ENCODE assay signal across 9 mouse cellular contexts in genomic region chr4:46356351-46357133, GRCm38 (mm10). TPM values are rescaled to one million over a fixed set of nuclear protein-coding genes. Genes with fewer than 3 reads are reported as not detected.
DNase-seq lines count a peak whose midpoint lies in the region; ATAC-seq and TF ChIP-seq lines count a peak whose summit lies in the region.
"Had no signal": no experiment of that assay in that cellular context is flagged by ENCODE, and none has a peak within 500 bp of the region (broad histone marks: within the 10 kb centered on the region; RNA-seq: fewer than 3 reads in every experiment).

No protein-coding gene starts in this region.

- H3K36me3 ChIP-seq in intestine, postnatal 0 days (ENCODE audit: control insufficient read depth, insufficient read depth): no peaks in the 10 kb centered on the region
- no peaks in the 10 kb centered on the region for H3K36me3 ChIP-seq in intestine, embryonic 15.5 days
- no peaks in the 10 kb centered on the region for H3K36me3 ChIP-seq in embryonic facial prominence, embryonic 14.5 days (ENCODE audit: control insufficient read depth, insufficient read depth, low read length)
- no peaks in the 10 kb centered on the region for H3K36me3 ChIP-seq in kidney, embryonic 16.5 days (ENCODE audit: insufficient read depth, low read length)
- H3K36me3 ChIP-seq: midbrain, embryonic 12.5 days had no signal

- no peak overlapping the region for H3K4me3 ChIP-seq in intestine, postnatal 0 days (ENCODE audit: low read depth, low read length)
- H3K4me3 ChIP-seq in intestine, embryonic 15.5 days (replicated peaks): no peak overlapping the region
- no peak overlapping the region for H3K4me3 ChIP-seq in embryonic facial prominence, embryonic 14.5 days (ENCODE audit: low read depth, low read length)
- no peak overlapping the region for H3K4me3 ChIP-seq in kidney, embryonic 16.5 days (ENCODE audit: low read length)
- H3K4me3 ChIP-seq: midbrain, embryonic 12.5 days had no signal

- no peak for ATAC-seq in intestine, postnatal 0 days
- no peak for ATAC-seq in intestine, embryonic 15.5 days
- peak; percentile 30; the same call in 1 of the 2 replicates for ATAC-seq in embryonic facial prominence, embryonic 14.5 days (ENCODE audit: low read depth)
- 0 out of 2 replicates have a peak, but pooled peaks have one; percentile 15 for ATAC-seq in kidney, embryonic 16.5 days (ENCODE audit: low FRiP score, low TSS enrichment)
- peak; percentile 59 for ATAC-seq in megakaryocyte, adult 5-6 weeks (ENCODE audit: poor library complexity, severe bottlenecking)

- peak; percentile 86 for TF ChIP-seq CTCF in intestine, postnatal 0 days (IDR thresholded peaks at IDR 0.05; ENCODE audit: low read depth)

- 49% methylated on average over 12 of the region's 12 CpGs for WGBS in intestine, postnatal 0 days
- WGBS in intestine, embryonic 15.5 days: 51% methylated on average over 12 of the region's 12 CpGs
- 39% methylated on average over 12 of the region's 12 CpGs for WGBS in embryonic facial prominence, embryonic 14.5 days
- 46% methylated on average over 12 of the region's 12 CpGs for WGBS in kidney, embryonic 16.5 days

- no peaks in the 10 kb centered on the region for H3K4me1 ChIP-seq in intestine, postnatal 0 days (replicated peaks; ENCODE audit: control insufficient read depth, insufficient read depth, low read length)
- H3K4me1 ChIP-seq in intestine, embryonic 15.5 days (replicated peaks): no peaks in the 10 kb centered on the region
- no peaks in the 10 kb centered on the region for H3K4me1 ChIP-seq in embryonic facial prominence, embryonic 14.5 days (ENCODE audit: control insufficient read depth, insufficient read depth, low read length)
- H3K4me1 ChIP-seq in kidney, embryonic 16.5 days (ENCODE audit: insufficient read depth, low read length): 0 out of 2 replicates have a peak, but pooled peaks cover 4% of the 10 kb centered on the region

- no peaks in the 10 kb centered on the region for H3K9me3 ChIP-seq in intestine, postnatal 0 days (ENCODE audit: control insufficient read depth)
- H3K9me3 ChIP-seq in intestine, embryonic 15.5 days: no peaks in the 10 kb centered on the region
- no peaks in the 10 kb centered on the region for H3K9me3 ChIP-seq in embryonic facial prominence, embryonic 14.5 days (ENCODE audit: control insufficient read depth, low read length)
- no peaks in the 10 kb centered on the region for H3K9me3 ChIP-seq in kidney, embryonic 16.5 days (ENCODE audit: low read length)
- H3K9me3 ChIP-seq: midbrain, embryonic 12.5 days had no signal

- DNase-seq in CD8-positive naive resting alpha-beta T cell, adult 2 months (ENCODE audit: low read depth in 2 of 2, low spot score in 2 of 2): peak; percentile 30 to 53
- DNase-seq in adrenal gland, adult 2 months: peak; percentile 69
- DNase-seq in embryonic facial prominence, embryonic 14.5 days (ENCODE audit: low spot score): no peak
- DNase-seq in thymus, postnatal 10 days (ENCODE audit: low spot score in 2 of 2): peak; percentile 20 to 71

- no peak overlapping the region for H3K9ac ChIP-seq in intestine, postnatal 0 days (ENCODE audit: low read depth, low read length)
- no peak overlapping the region for H3K9ac ChIP-seq in intestine, embryonic 15.5 days
- H3K9ac ChIP-seq in embryonic facial prominence, embryonic 14.5 days (ENCODE audit: low read depth, low read length): no peak overlapping the region
- H3K9ac ChIP-seq in kidney, embryonic 16.5 days (replicated peaks; ENCODE audit: low read length): no peak overlapping the region
- H3K9ac ChIP-seq: midbrain, embryonic 12.5 days had no signal

- no peak overlapping the region for H3K4me2 ChIP-seq in intestine, postnatal 0 days (replicated peaks; ENCODE audit: low read depth)
- H3K4me2 ChIP-seq in intestine, embryonic 15.5 days (replicated peaks): no peak overlapping the region
- no peak overlapping the region for H3K4me2 ChIP-seq in embryonic facial prominence, embryonic 14.5 days (ENCODE audit: low read depth, low read length)
- H3K4me2 ChIP-seq in kidney, embryonic 16.5 days (replicated peaks; ENCODE audit: low read depth, low read length): no peak overlapping the region
- H3K4me2 ChIP-seq: midbrain, embryonic 12.5 days had no signal

- peaks cover 22% of the 10 kb centered on the region for H3K27me3 ChIP-seq in intestine, postnatal 0 days (replicated peaks; ENCODE audit: control insufficient read depth, insufficient read depth, low read length)
- H3K27me3 ChIP-seq in intestine, embryonic 15.5 days (replicated peaks): peaks cover 20% of the 10 kb centered on the region
- H3K27me3 ChIP-seq in embryonic facial prominence, embryonic 14.5 days (replicated peaks; ENCODE audit: control insufficient read depth, insufficient read depth, low read length): peaks cover 23% of the 10 kb centered on the region
- H3K27me3 ChIP-seq in kidney, embryonic 16.5 days (ENCODE audit: insufficient read depth, low read length): peaks cover 24% of the 10 kb centered on the region

- no peak overlapping the region for H3K27ac ChIP-seq in intestine, postnatal 0 days (ENCODE audit: low read depth, low read length)
- H3K27ac ChIP-seq in intestine, embryonic 15.5 days: no peak overlapping the region
- no peak overlapping the region for H3K27ac ChIP-seq in embryonic facial prominence, embryonic 14.5 days (replicated peaks; ENCODE audit: low read depth, low read length)
- H3K27ac ChIP-seq in kidney, embryonic 16.5 days (ENCODE audit: low read length): no peak overlapping the region
- H3K27ac ChIP-seq: midbrain, embryonic 12.5 days had no signal

RNA-seq across cellular contexts. Expression of gene Foxe1, which starts 13.1 kb away (rescaled TPM):
- not detected in 2 replicates for polyA plus RNA-seq in intestine, postnatal 0 days (2015; fragmentation: Nextera tagmentation; extraction: Ambion mirVana)
- polyA plus RNA-seq in intestine, embryonic 15.5 days (2015; fragmentation: Nextera tagmentation; extraction: Ambion mirVana): not detected in 2 replicates
- total RNA-seq in adrenal gland, adult 2 months (2021): not detected
- 0.42 and 0.44 TPM in 2 replicates for polyA plus RNA-seq in adrenal gland, adult 2 months (2012; rRNA removed)
- 1.6 and 1.7 TPM in 2 replicates for polyA plus RNA-seq in embryonic facial prominence, embryonic 14.5 days (2014; fragmentation: Nextera tagmentation; extraction: Ambion mirVana)
- polyA plus RNA-seq in kidney, embryonic 16.5 days (2015; fragmentation: Nextera tagmentation; extraction: Ambion mirVana): not detected in 2 replicates
- 0.11 TPM in 1 of 2 replicates, not detected in the other for total RNA-seq in megakaryocyte, adult 5-6 weeks (2015)
- total RNA-seq in megakaryocyte, adult 5-6 weeks (2017): not detected in 2 replicates
- polyA plus RNA-seq: midbrain, embryonic 12.5 days had no signal

RNA-seq across cellular contexts. Expression of gene Trmo, which starts 32.7 kb away (rescaled TPM):
- 5.9 and 7.0 TPM in 2 replicates for polyA plus RNA-seq in intestine, postnatal 0 days (2015; fragmentation: Nextera tagmentation; extraction: Ambion mirVana)
- polyA plus RNA-seq in intestine, embryonic 15.5 days (2015; fragmentation: Nextera tagmentation; extraction: Ambion mirVana): 11.2 and 11.5 TPM in 2 replicates
- 1 to 10 TPM; 4.8 to 7.1 TPM for total RNA-seq in adrenal gland, adult 2 months (2021)
- polyA plus RNA-seq in adrenal gland, adult 2 months (2012; rRNA removed): 2.5 and 4.3 TPM in 2 replicates
- polyA plus RNA-seq in embryonic facial prominence, embryonic 14.5 days (2014; fragmentation: Nextera tagmentation; extraction: Ambion mirVana): 8.8 and 10.0 TPM in 2 replicates
- 11.8 and 12.3 TPM in 2 replicates for polyA plus RNA-seq in kidney, embryonic 16.5 days (2015; fragmentation: Nextera tagmentation; extraction: Ambion mirVana)
- 6.9 and 8.4 TPM in 2 replicates for total RNA-seq in megakaryocyte, adult 5-6 weeks (2015)
- total RNA-seq in megakaryocyte, adult 5-6 weeks (2017): 6.8 and 9.0 TPM in 2 replicates

RNA-seq across cellular contexts. Expression of gene Hemgn, which starts 56.8 kb away (rescaled TPM):
- 0.21 and 0.22 TPM in 2 replicates for polyA plus RNA-seq in intestine, postnatal 0 days (2015; fragmentation: Nextera tagmentation; extraction: Ambion mirVana)
- polyA plus RNA-seq in intestine, embryonic 15.5 days (2015; fragmentation: Nextera tagmentation; extraction: Ambion mirVana): 4.8 and 6.4 TPM in 2 replicates
- total RNA-seq in adrenal gland, adult 2 months (2021): not detected
- not detected in 2 replicates for polyA plus RNA-seq in adrenal gland, adult 2 months (2012; rRNA removed)
- 0.47 and 0.51 TPM in 2 replicates for polyA plus RNA-seq in embryonic facial prominence, embryonic 14.5 days (2014; fragmentation: Nextera tagmentation; extraction: Ambion mirVana)
- 1.4 and 1.5 TPM in 2 replicates for polyA plus RNA-seq in kidney, embryonic 16.5 days (2015; fragmentation: Nextera tagmentation; extraction: Ambion mirVana)
- total RNA-seq in megakaryocyte, adult 5-6 weeks (2015): 4.8 and 12.0 TPM in 2 replicates
- total RNA-seq in megakaryocyte, adult 5-6 weeks (2017): 5.8 and 11.8 TPM in 2 replicates

Comparison
In these comparisons a context has a peak if more than half of its experiments do, and no peak if none do; other contexts are left out.
1. ATAC-seq: peak in embryonic facial prominence, embryonic 14.5 days (single experiment), kidney, embryonic 16.5 days (single experiment) and megakaryocyte, adult 5-6 weeks (single experiment); none in intestine, postnatal 0 days (single experiment) and intestine, embryonic 15.5 days (single experiment).